Mouse (Mus musculus): ENCODE results near the gene Tspan11.

Gene Tspan11

GRCm38 (mm10) chr6:127887511-127888421 is at the start of gene Tspan11:
Gene Tspan11 (plus strand): TSS chr6:127887589.
- peak; percentile 55 for DNase-seq (ENCODE audit: low spot score)

- DNase-seq (ENCODE audit: low spot score), result no peak
These were observed 49.5 kb upstream of the Tspan11 start for GRCm38 (mm10) chr6:127837910-127838309.

GRCm38 (mm10) chr6:127839538-127839937 is 47.9 kb upstream of the Tspan11 start:
- no peak for DNase-seq (ENCODE audit: low spot score)

- DNase-seq (ENCODE audit: low spot score), result no peak
These were observed 47.2 kb upstream of the Tspan11 start for GRCm38 (mm10) chr6:127840171-127840570.

- DNase-seq (ENCODE audit: low spot score), result no peak
These were observed 46.1 kb upstream of the Tspan11 start for GRCm38 (mm10) chr6:127841326-127841725.

GRCm38 (mm10) chr6:127846521-127846920 is 40.9 kb upstream of the Tspan11 start:
- DNase-seq (ENCODE audit: low spot score), result no peak

GRCm38 (mm10) chr6:127849496-127849895 is 37.9 kb upstream of the Tspan11 start:
- no peak for DNase-seq (ENCODE audit: low spot score)

- no peak for DNase-seq (ENCODE audit: low spot score)
These were observed 35.8 kb upstream of the Tspan11 start for GRCm38 (mm10) chr6:127851611-127852010.

GRCm38 (mm10) chr6:127853241-127853640 is 34.1 kb upstream of the Tspan11 start:
- no peak for DNase-seq (ENCODE audit: low spot score)

GRCm38 (mm10) chr6:127853771-127854687 is 33.4 kb upstream of the Tspan11 start:
- DNase-seq (ENCODE audit: low spot score), result peak; percentile 54

- DNase-seq (ENCODE audit: low spot score), result no peak
These were observed 32.7 kb upstream of the Tspan11 start for GRCm38 (mm10) chr6:127854688-127855013.

- peak; percentile 82 for DNase-seq (ENCODE audit: low spot score)
These were observed 31.6 kb upstream of the Tspan11 start for GRCm38 (mm10) chr6:127855711-127856295.

- peak; percentile 17 for DNase-seq (ENCODE audit: low spot score)
These were observed 25.4 kb upstream of the Tspan11 start for GRCm38 (mm10) chr6:127861951-127862350.

- DNase-seq (ENCODE audit: low spot score), result no peak
These were observed 22.0 kb upstream of the Tspan11 start for GRCm38 (mm10) chr6:127865391-127865790.

GRCm38 (mm10) chr6:127868546-127868945 is 18.8 kb upstream of the Tspan11 start:
- DNase-seq (ENCODE audit: low spot score), result no peak

- DNase-seq (ENCODE audit: low spot score), result no peak
These were observed 18.3 kb upstream of the Tspan11 start for GRCm38 (mm10) chr6:127869121-127869520.

GRCm38 (mm10) chr6:127870345-127871324 is 16.8 kb upstream of the Tspan11 start:
- DNase-seq (ENCODE audit: low spot score), result no peak

- DNase-seq (ENCODE audit: low spot score), result no peak
These were observed 16.0 kb upstream of the Tspan11 start for GRCm38 (mm10) chr6:127871436-127871835.

- no peak for DNase-seq (ENCODE audit: low spot score)
These were observed 14.8 kb upstream of the Tspan11 start for GRCm38 (mm10) chr6:127872581-127872980.

GRCm38 (mm10) chr6:127875883-127876282 is 11.5 kb upstream of the Tspan11 start:
- DNase-seq (ENCODE audit: low spot score), result no peak

- no peak for DNase-seq (ENCODE audit: low spot score)
These were observed 11.0 kb upstream of the Tspan11 start for GRCm38 (mm10) chr6:127876436-127876835.

Measured in retina, embryonic 14.5 days (tissue).